Mouse (Mus musculus): ENCODE measurements around the gene Ptov1. TPM values are rescaled to one million over a fixed set of nuclear protein-coding genes. Genes with fewer than 3 reads are reported as not detected.
A peak's percentile ranks its signal among the peaks of the same experiment; 100 is the strongest.

Gene Ptov1
- polyA plus RNA-seq, 1 experiment from 2014 or later, result 218 TPM

DNA sequence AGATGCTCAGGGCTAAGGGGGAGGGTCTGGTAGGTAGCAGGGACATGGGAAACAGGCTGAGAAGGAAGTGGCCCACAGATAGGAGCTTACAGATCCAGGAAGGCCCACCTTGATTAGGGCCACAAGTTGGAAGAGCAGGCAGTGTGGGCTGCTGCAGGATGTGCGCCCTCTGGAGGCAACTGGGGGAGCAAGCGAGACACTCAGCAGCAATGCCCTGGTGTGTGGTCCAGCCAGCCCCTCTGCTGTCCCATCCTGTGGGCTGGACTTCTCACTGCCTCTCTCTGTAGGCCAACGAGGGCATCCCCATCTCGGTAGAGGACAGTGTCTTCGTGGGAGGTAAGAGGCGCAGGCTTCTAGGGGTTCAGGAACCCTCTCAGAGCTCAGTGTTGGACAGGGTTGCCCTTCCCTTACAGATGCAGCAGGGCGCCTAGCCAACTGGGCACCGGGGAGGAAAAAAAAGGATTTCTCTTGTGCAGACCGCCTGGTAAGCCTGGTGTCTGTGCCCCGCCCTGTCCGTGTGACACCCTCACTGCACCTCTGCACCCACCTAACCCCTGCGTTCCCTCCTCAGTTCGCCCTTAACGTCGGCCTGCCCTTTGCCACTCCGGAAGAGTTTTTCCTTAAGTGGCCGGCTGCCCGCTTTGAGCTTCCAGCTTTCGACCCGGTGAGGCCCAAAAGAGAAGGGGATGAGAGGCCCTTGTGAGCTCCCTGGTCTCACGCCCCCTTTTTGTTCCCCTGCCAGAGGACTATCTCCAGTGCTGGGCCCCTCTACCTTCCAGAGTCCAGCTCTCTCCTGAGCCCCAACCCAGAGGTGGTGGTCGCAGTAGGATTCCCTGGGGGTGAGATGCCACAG lies 8.8 kb downstream of the Ptov1 start:
- no peak overlapping the region for H3K9ac ChIP-seq (ENCODE audit: low read depth, low read length)
- H3K9me3 ChIP-seq (replicated peaks; ENCODE audit: control insufficient read depth, low read length), result no peaks in the 10 kb centered on the region
- peaks cover 25% of the 10 kb centered on the region for H3K4me1 ChIP-seq (ENCODE audit: control insufficient read depth, insufficient read depth, low read length)
- 61% methylated on average over 22 of the region's 22 CpGs for WGBS (ENCODE audit: insufficient replicate concordance)
- no peak for ATAC-seq (replicated peaks; ENCODE audit: insufficient number of reproducible peaks, low FRiP score, low TSS enrichment)
- H3K4me2 ChIP-seq, result no peak overlapping the region
- no peaks in the 10 kb centered on the region for H3K27me3 ChIP-seq (ENCODE audit: control insufficient read depth, insufficient read depth, low read length)
- no peak overlapping the region for H3K4me3 ChIP-seq (ENCODE audit: low read depth, low read length)
- H3K36me3 ChIP-seq (ENCODE audit: control insufficient read depth, insufficient read depth, low read length), result peaks cover 25% of the 10 kb centered on the region
- H3K27ac ChIP-seq (ENCODE audit: low read depth, low read length), result no peak overlapping the region

DNA sequence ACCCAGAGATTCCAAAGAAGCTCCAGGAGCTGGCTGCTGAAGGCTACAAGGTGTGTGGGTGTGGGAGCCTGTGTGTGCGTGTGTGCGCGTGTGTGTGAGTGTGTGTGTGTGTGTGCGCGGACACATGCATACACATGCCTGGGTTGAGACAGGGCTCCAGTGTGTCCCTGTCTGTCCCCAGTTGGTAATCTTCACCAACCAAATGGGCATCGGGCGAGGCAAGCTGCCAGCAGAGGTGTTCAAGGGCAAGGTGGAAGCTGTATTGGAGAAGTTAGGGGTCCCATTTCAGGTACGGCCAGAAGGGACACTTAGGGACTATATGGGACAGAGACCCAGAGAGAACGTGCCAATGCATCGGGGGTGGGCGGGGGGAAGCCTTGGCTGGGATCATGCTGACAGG lies 9.7 kb downstream of the Ptov1 start:
- peaks cover 21% of the 10 kb centered on the region for H3K36me3 ChIP-seq (ENCODE audit: control insufficient read depth, insufficient read depth, low read length)
- no peak overlapping the region for H3K9ac ChIP-seq (ENCODE audit: low read depth, low read length)
- no peak overlapping the region for H3K4me2 ChIP-seq
- H3K4me1 ChIP-seq (ENCODE audit: control insufficient read depth, insufficient read depth, low read length), result peaks cover 21% of the 10 kb centered on the region
- no peak for ATAC-seq (replicated peaks; ENCODE audit: insufficient number of reproducible peaks, low FRiP score, low TSS enrichment)
- H3K9me3 ChIP-seq (replicated peaks; ENCODE audit: control insufficient read depth, low read length), result no peaks in the 10 kb centered on the region
- no peaks in the 10 kb centered on the region for H3K27me3 ChIP-seq (ENCODE audit: control insufficient read depth, insufficient read depth, low read length)
- H3K4me3 ChIP-seq (ENCODE audit: low read depth, low read length), result no peak overlapping the region
- 90% methylated on average over 11 of the region's 11 CpGs for WGBS (ENCODE audit: insufficient replicate concordance)
- no peak overlapping the region for H3K27ac ChIP-seq (ENCODE audit: low read depth, low read length)

DNA sequence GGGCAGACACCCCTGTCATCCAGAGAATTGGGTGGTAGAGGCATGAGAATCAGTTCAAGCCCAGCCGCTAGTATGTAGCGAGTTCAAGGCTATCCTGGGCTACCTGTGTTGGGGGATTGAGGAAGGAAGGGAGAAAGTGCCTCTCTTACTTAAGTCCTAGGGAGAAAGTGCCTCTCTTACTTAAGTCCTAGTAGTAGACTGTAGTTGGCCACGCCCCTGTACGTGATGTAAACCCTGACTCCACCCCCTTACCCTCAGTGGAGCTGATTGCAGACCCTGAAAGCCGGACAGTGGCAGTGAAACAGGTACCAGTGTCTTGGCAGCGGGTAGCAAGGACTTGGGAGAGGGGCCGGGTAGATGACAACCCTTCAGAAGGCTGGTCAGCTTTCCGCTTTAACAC lies 11.7 kb downstream of the Ptov1 start:
- peak overlapping the region; percentile 80; the same call in 1 of the 2 replicates for H3K27ac ChIP-seq (ENCODE audit: low read depth, low read length)
- H3K9me3 ChIP-seq (replicated peaks; ENCODE audit: control insufficient read depth, low read length), result no peaks in the 10 kb centered on the region
- peak overlapping the region; percentile 81 for H3K4me2 ChIP-seq
- WGBS (ENCODE audit: insufficient replicate concordance), result 23% methylated on average over 8 of the region's 8 CpGs
- peak overlapping the region; percentile 67 for H3K9ac ChIP-seq (ENCODE audit: low read depth, low read length)
- peak overlapping the region; percentile 56 for H3K4me3 ChIP-seq (ENCODE audit: low read depth, low read length)
- ATAC-seq (replicated peaks; ENCODE audit: insufficient number of reproducible peaks, low FRiP score, low TSS enrichment), result no peak
- peaks cover 25% of the 10 kb centered on the region for H3K4me1 ChIP-seq (ENCODE audit: control insufficient read depth, insufficient read depth, low read length)
- H3K27me3 ChIP-seq (ENCODE audit: control insufficient read depth, insufficient read depth, low read length), result no peaks in the 10 kb centered on the region
- peaks cover 9% of the 10 kb centered on the region for H3K36me3 ChIP-seq (ENCODE audit: control insufficient read depth, insufficient read depth, low read length)

DNA sequence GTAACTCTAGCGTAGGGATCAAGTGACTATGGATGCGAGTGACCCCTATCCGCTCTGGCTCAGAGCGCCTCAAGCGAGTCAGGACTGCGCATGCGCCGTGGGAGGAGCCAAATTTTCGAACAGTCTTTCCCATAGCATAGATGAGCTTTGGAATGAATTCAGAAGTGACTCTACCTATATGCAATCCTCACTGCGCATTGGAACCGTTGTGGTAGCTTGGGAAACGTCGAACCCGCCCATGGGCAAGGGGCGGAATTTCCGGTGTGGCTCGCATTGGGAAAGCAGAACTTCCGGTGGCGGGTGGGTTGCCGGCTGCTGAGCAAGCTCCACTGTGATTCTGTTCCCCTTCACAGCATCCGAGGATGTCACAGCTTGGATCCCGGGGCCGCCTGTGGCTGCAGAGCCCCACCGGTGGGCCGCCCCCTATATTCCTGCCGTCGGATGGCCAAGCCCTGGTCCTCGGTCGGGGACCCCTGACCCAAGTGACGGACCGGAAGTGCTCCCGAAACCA lies 12.5 kb downstream of the Ptov1 start, which contains the start of gene Pnkp:
Pnkp (plus strand) TSS at position 98 of the 511 bp plus-strand sequence.
- Histone ChIP-seq H3K27ac (ENCODE audit: low read depth, low read length) (peak within 1 kb of the TSS; percentile 80), H3K9ac (ENCODE audit: low read depth, low read length) (peak within 1 kb of the TSS; percentile 67), H3K9me3 (replicated peaks; ENCODE audit: control insufficient read depth, low read length) (no peaks in the 10 kb centered on the region), H3K36me3 (ENCODE audit: control insufficient read depth, insufficient read depth, low read length) (peaks cover 7% of the 10 kb centered on the region), H3K4me1 (ENCODE audit: control insufficient read depth, insufficient read depth, low read length) (peaks cover 25% of the 10 kb centered on the region), H3K4me2 (peak within 1 kb of the TSS; percentile 81), H3K27me3 (ENCODE audit: control insufficient read depth, insufficient read depth, low read length) (no peaks in the 10 kb centered on the region), H3K4me3 (ENCODE audit: low read depth, low read length) (peak within 1 kb of the TSS; percentile 56)
- ATAC-seq (replicated peaks; ENCODE audit: insufficient number of reproducible peaks, low FRiP score, low TSS enrichment), result 0 out of 2 replicates have a peak, but pooled peaks have one; percentile 3
- WGBS (ENCODE audit: insufficient replicate concordance), result under 1% methylated on average over 32 of the region's 32 CpGs

DNA sequence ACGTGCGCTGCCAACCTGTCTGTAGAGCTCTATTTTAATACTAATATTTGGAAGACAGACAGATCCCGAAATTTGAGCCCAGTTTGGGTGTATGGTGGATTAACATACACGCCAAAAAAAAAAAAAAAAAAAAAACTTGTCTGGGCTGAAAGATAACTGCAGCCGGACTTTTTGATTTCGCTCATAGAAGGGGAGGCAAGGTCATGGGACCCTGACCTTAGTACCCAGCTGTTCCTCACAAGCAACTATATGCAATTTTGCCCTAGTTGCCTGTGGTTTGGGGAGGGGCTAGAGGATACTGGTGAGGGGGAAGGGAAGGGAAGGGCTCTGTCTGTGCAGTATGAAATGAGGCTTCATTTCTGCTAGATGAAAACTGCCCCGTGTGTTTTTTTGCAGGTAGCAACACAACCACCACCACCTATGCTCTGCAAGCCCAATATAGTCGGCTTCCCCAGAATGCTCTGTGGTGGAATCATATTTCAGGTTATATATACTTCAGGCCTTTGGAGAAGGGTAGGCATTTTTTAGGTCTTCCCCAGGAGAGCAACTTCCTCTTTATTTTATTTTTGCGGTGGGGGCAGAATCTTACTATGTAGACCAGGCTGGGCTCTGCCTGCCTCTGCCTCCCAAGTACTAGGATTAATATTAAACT lies 13.2 kb downstream of the Ptov1 start:
- Histone ChIP-seq H3K27me3 (ENCODE audit: control insufficient read depth, insufficient read depth, low read length) (no peaks in the 10 kb centered on the region), H3K9me3 (replicated peaks; ENCODE audit: control insufficient read depth, low read length) (no peaks in the 10 kb centered on the region), H3K4me2 (peak overlapping the region; percentile 81), H3K27ac (ENCODE audit: low read depth, low read length) (peak overlapping the region; percentile 80), H3K9ac (ENCODE audit: low read depth, low read length) (peak overlapping the region; percentile 67), H3K4me1 (ENCODE audit: control insufficient read depth, insufficient read depth, low read length) (peaks cover 25% of the 10 kb centered on the region), H3K4me3 (ENCODE audit: low read depth, low read length) (peak overlapping the region; percentile 56), H3K36me3 (ENCODE audit: control insufficient read depth, insufficient read depth, low read length) (peaks cover 6% of the 10 kb centered on the region)
- WGBS (ENCODE audit: insufficient replicate concordance), result 56% methylated on average over 9 of the region's 9 CpGs
- no peak for ATAC-seq (replicated peaks; ENCODE audit: insufficient number of reproducible peaks, low FRiP score, low TSS enrichment)

DNA sequence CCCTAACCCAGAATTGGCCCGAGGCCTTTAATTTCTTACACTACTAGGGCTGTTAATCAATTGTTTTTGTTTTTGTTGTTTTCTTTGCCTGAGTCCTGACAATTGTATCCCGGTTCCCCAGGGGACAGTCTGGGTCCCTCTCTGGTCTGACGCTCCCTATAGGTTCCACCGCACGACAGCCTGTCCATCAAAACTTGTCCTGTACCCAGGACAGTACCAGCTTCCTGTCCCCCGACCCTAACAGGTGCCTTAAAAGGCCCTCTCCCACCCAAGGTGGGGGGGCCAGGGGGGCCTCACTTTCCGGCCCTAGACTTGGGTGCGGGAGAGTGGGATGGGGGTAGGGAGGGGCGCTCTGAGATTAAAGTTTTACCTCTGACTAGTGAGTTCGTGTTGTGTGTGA lies 14.6 kb downstream of the Ptov1 start:
- peaks cover 34% of the 10 kb centered on the region for H3K4me1 ChIP-seq (ENCODE audit: control insufficient read depth, insufficient read depth, low read length)

DNA sequence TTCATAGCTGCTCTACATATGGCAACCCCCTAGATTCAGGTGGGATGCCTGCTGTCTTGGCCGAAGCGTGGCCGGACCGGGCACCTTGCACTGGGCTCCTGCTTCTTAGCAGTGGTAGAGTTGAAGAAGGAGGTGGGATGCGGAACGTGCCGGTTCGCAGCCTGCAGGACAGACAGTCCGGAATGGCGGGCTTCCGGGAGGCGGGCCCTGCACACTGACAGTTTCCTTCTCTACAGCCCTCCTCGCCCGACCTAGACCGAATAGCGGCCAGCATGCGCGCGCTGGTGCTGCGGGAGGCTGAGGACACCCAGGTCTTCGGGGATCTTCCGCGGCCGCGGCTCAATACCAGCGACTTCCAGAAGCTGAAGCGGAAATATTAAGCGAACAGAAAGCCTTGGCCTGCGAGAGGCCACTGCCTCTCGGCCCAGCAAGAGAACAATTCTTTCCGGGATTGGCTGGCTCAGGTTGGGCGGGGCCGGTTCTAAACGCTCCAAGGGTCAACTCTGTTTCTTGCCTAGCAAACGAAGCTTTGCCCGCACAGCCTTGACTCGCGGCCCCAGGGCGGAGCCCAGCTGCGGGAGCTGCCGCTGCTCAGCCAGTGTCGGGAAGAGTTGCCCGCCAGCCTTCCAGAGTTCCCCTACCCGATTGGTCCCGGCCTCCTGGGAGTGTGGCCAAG lies 15.1 kb downstream of the Ptov1 start:
- Histone ChIP-seq H3K27ac (ENCODE audit: low read depth, low read length) (peak overlapping the region; percentile 94), H3K4me3 (ENCODE audit: low read depth, low read length) (peak overlapping the region; percentile 52), H3K27me3 (ENCODE audit: control insufficient read depth, insufficient read depth, low read length) (no peaks in the 10 kb centered on the region), H3K4me2 (peak overlapping the region; percentile 84), H3K36me3 (ENCODE audit: control insufficient read depth, insufficient read depth, low read length) (peaks cover 6% of the 10 kb centered on the region; the same call in 1 of the 2 replicates), H3K4me1 (ENCODE audit: control insufficient read depth, insufficient read depth, low read length) (peaks cover 34% of the 10 kb centered on the region), H3K9me3 (replicated peaks; ENCODE audit: control insufficient read depth, low read length) (no peaks in the 10 kb centered on the region), H3K9ac (ENCODE audit: low read depth, low read length) (peak overlapping the region; percentile 80)
- peak; percentile 56 for ATAC-seq (replicated peaks; ENCODE audit: insufficient number of reproducible peaks, low FRiP score, low TSS enrichment)
- WGBS (ENCODE audit: insufficient replicate concordance), result 3% methylated on average over 45 of the region's 45 CpGs

More for the DNA sequence above, 14.6 kb downstream of the Ptov1 start:
- Histone ChIP-seq H3K27ac (ENCODE audit: low read depth, low read length) (peak overlapping the region; percentile 94), H3K9ac (ENCODE audit: low read depth, low read length) (peak overlapping the region; percentile 80), H3K36me3 (ENCODE audit: control insufficient read depth, insufficient read depth, low read length) (peaks cover 6% of the 10 kb centered on the region; the same call in 1 of the 2 replicates), H3K4me2 (peak overlapping the region; percentile 84), H3K9me3 (replicated peaks; ENCODE audit: control insufficient read depth, low read length) (no peaks in the 10 kb centered on the region), H3K27me3 (ENCODE audit: control insufficient read depth, insufficient read depth, low read length) (no peaks in the 10 kb centered on the region), H3K4me3 (ENCODE audit: low read depth, low read length) (peak overlapping the region; percentile 52)
- WGBS (ENCODE audit: insufficient replicate concordance), result 41% methylated on average over 10 of the region's 10 CpGs
- no peak for ATAC-seq (replicated peaks; ENCODE audit: insufficient number of reproducible peaks, low FRiP score, low TSS enrichment)

Measured in heart, embryonic 11.5 days (tissue).